Mouse (Mus musculus) embryonic facial prominence, embryonic 13.5 days (tissue): Measurements from ENCODE around the gene Zfp277. TPM values are rescaled to one million over a fixed set of nuclear protein-coding genes. Genes with fewer than 3 reads are reported as not detected.

Experiments used
- ATAC-seq: fragments of 200-750 bp; cut with Nextera tagmentation; 2 replicates; pipeline ENCODE4 v1.8.0; 2017; ENCODE audit warnings: low read depth; ENCODE audit not compliant: insufficient number of reproducible peaks, insufficient read depth, low FRiP score, low TSS enrichment
- H3K27ac ChIP-seq: fragments of 300-500 bp; sonication (generic); 2 replicates; pipeline ENCODE4 v1.5.1; 2015; ENCODE audit warnings: moderate library complexity, mild to moderate bottlenecking, inconsistent platforms
- H3K27me3 ChIP-seq: fragments of 300-500 bp; sonication (generic); 2 replicates; pipeline ENCODE4 v1.6.1; 2015; ENCODE audit warnings: mild to moderate bottlenecking, inconsistent platforms
- H3K36me3 ChIP-seq: fragments of 300-500 bp; sonication (generic); 2 replicates; pipeline ENCODE4 v1.6.1; 2015; ENCODE audit warnings: mild to moderate bottlenecking, inconsistent platforms
- H3K4me1 ChIP-seq: fragments of 300-500 bp; sonication (generic); 2 replicates; pipeline ENCODE4 v1.6.1; 2015; ENCODE audit warnings: inconsistent platforms
- H3K4me2 ChIP-seq: fragments of 300-500 bp; sonication (generic); 2 replicates; pipeline ENCODE4 v1.6.1; 2015; ENCODE audit warnings: moderate library complexity, mild to moderate bottlenecking, inconsistent platforms
- H3K4me3 ChIP-seq: fragments of 300-500 bp; sonication (generic); 2 replicates; pipeline ENCODE4 v1.5.1; 2015; ENCODE audit warnings: mild to moderate bottlenecking, inconsistent platforms
- H3K9ac ChIP-seq: fragments of 300-500 bp; sonication (generic); 2 replicates; pipeline ENCODE4 v1.6.1; 2015; ENCODE audit warnings: mild to moderate bottlenecking, inconsistent platforms
- H3K9me3 ChIP-seq: fragments of 300-500 bp; sonication (generic); 2 replicates; pipeline ENCODE4 v1.6.1; 2016; ENCODE audit warnings: inconsistent platforms
- WGBS: fragments of 180-500 bp; shearing (Covaris S2); methylation state at CpG from one replicate; pipeline ENCODE4 v1.1.7; 2015; ENCODE audit warnings: mixed read lengths; 5-methylcytosine and 5-hydroxymethylcytosine counted together
- polyA plus RNA-seq: library from polyadenylated mRNA; unstranded; fragments of >200 nt; fragmentation: Nextera tagmentation; extraction: Ambion mirVana; gene quantifications from 2 replicates; pipeline ENCODE4 v1.2.1, GENCODE M21; 2015

The Zfp277 gene
- polyA plus RNA-seq = 37.9 and 39.3 TPM in 2 replicates

GRCm38 (mm10) chr12:40445648-40446449 is at the start of gene Zfp277, which contains the start of gene Dock4:
Zfp277 (minus strand) TSS chr12:40445902.
Dock4 (plus strand) TSS chr12:40445952.
- peak; percentile 100 for ATAC-seq
- under 1% methylated on average over 80 of the region's 80 CpGs for WGBS
- H3K9me3 ChIP-seq = no peaks in the 10 kb centered on the region
- H3K27me3 ChIP-seq = no peaks in the 10 kb centered on the region
- peak within 1 kb of the TSS; percentile 91 for H3K27ac ChIP-seq
- no peaks in the 10 kb centered on the region for H3K36me3 ChIP-seq
- H3K4me2 ChIP-seq = peak within 1 kb of the TSS; percentile 90
- peak within 1 kb of the TSS; percentile 84 for H3K4me3 ChIP-seq
- H3K9ac ChIP-seq = peak within 1 kb of the TSS; percentile 89
- H3K4me1 ChIP-seq = peaks cover 28% of the 10 kb centered on the region

GRCm38 (mm10) chr12:40486047-40486837 is 40.5 kb upstream of the Zfp277 start:
- Histone ChIP-seq H3K4me3 (no peak overlapping the region), H3K4me2 (no peak overlapping the region), H3K9me3 (no peaks in the 10 kb centered on the region), H3K36me3 (no peaks in the 10 kb centered on the region), H3K27me3 (no peaks in the 10 kb centered on the region), H3K9ac (no peak overlapping the region), H3K4me1 (peaks cover 19% of the 10 kb centered on the region), H3K27ac (no peak overlapping the region)
- WGBS = 58% methylated on average over 12 of the region's 12 CpGs
- no peak for ATAC-seq

- Histone ChIP-seq H3K9me3 (no peaks in the 10 kb centered on the region), H3K27ac (no peak overlapping the region), H3K36me3 (no peaks in the 10 kb centered on the region), H3K27me3 (no peaks in the 10 kb centered on the region), H3K4me2 (no peak overlapping the region), H3K4me3 (no peak overlapping the region), H3K9ac (no peak overlapping the region), H3K4me1 (peaks cover 14% of the 10 kb centered on the region)
- ATAC-seq = no peak
- WGBS = 89% methylated on average over 1 of the region's 1 CpGs
Measured at GRCm38 (mm10) chr12:40485210-40485609, 39.5 kb upstream of the Zfp277 start.

DNA sequence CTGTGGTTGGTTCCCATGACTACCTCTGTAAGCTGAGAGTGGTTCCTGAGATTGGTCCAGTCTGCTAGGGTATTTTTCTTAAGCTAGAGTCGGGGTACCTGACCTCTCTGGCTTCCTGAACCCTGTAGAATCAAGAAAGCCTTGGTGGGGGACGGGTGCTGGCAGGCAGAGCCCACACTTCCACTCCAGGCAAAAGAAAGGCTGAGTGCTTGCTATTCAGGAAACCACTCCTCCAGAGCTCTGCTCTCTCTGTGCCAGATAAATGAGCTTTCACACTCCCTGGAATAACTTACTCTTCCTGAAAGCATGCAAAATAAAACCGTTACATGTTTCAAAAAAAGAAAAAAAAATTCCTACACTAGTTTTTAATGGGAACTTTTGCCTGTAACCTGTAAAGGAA is 38.5 kb upstream of the Zfp277 start:
- Histone ChIP-seq H3K4me1 (peaks cover 14% of the 10 kb centered on the region), H3K9me3 (no peaks in the 10 kb centered on the region), H3K4me2 (no peak overlapping the region), H3K27ac (no peak overlapping the region), H3K4me3 (no peak overlapping the region), H3K9ac (no peak overlapping the region), H3K36me3 (no peaks in the 10 kb centered on the region), H3K27me3 (no peaks in the 10 kb centered on the region)
- no peak for ATAC-seq
- 24% methylated on average over 3 of the region's 3 CpGs for WGBS

DNA sequence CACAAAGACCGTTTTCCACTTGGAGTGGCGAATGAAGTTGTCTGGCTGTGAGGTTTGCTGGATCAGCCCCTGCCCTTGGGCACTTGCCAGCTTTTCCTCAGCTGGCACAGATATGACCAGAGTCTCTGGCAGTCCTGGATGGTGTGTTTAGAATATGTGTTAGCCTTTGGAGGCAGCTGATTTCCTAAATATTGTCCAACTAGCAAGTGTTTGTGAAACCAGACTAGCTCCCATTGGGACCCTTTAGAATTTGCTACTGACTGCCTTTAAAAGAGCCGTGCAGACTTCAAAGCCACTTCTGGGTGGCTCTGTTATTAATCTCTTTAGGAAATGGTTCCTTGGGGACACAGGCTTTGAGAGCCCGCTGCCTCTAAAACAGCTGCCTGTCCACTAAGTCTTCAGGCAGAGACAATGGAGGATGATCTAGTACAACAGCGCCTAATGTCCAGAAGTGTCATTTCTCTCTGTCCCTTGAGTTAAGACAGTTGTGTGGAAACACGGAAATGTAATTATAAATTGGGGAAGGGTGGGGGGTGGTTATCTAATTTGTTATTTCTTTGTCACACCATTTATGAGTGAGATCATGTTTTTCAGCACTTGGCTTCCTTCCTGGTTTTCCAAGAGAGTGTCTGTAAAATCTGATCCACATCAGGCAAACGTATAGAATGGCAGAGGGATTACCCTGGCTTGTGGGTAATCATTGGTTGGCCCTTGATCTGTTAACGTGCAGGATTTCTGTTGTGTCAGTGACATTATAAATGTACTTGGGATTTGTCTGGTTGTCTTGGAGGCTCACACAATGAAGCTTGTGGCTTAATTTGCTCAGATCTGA is 32.1 kb upstream of the Zfp277 start:
- Histone ChIP-seq H3K27me3 (no peaks in the 10 kb centered on the region), H3K4me2 (no peak overlapping the region), H3K9ac (no peak overlapping the region), H3K27ac (no peak overlapping the region), H3K4me3 (no peak overlapping the region), H3K4me1 (peaks cover 17% of the 10 kb centered on the region), H3K36me3 (no peaks in the 10 kb centered on the region), H3K9me3 (no peaks in the 10 kb centered on the region)
- ATAC-seq = no peak
- 41% methylated on average over 8 of the region's 8 CpGs for WGBS

GRCm38 (mm10) chr12:40473709-40474108 is 28.0 kb upstream of the Zfp277 start:
- H3K4me3 ChIP-seq = no peak overlapping the region
- WGBS = 22% methylated on average over 2 of the region's 2 CpGs
- H3K9me3 ChIP-seq = no peaks in the 10 kb centered on the region
- H3K27ac ChIP-seq = no peak overlapping the region
- no peak overlapping the region for H3K4me2 ChIP-seq
- no peaks in the 10 kb centered on the region for H3K36me3 ChIP-seq
- no peaks in the 10 kb centered on the region for H3K27me3 ChIP-seq
- H3K9ac ChIP-seq = no peak overlapping the region
- H3K4me1 ChIP-seq = peaks cover 33% of the 10 kb centered on the region
- no peak for ATAC-seq

DNA sequence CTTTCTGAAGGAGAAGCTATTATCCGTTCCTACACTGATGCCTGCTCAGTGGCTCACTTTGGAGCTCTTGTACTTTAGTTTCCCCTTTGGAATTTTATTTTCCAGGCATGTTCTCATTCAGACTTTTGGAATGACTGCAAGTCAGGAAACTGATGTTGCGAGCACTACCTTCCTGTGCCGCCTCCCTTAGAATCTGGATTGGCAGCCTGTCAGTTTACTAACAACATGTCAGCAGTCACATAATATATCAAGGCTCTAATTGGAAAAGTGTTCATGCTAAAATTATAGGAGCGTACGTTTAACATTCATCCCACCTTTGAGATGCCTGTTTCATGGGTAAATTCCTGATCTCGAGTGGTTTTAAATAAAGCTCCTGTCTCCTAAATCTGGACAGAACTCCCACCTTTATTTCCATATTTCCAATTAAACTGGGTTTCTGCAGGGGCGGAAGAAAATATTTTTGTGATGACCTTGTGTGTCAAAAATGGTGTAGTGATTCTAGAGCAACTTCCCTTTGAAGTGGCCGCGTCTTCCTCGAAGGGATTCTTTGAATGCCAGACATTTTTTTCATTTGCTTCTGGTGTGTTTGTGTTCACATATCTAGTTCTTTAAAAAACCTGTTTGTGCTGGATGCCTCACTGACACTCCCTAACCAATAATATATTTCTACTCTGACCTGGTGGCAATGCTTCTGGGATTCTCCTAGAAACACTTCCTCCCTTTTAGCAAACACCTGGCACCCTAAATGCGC is 26.1 kb upstream of the Zfp277 start:
- 41% methylated on average over 11 of the region's 11 CpGs for WGBS
- no peak for ATAC-seq
- H3K27me3 ChIP-seq = no peaks in the 10 kb centered on the region
- H3K9ac ChIP-seq = no peak overlapping the region
- peaks cover 23% of the 10 kb centered on the region for H3K4me1 ChIP-seq
- no peaks in the 10 kb centered on the region for H3K9me3 ChIP-seq
- no peaks in the 10 kb centered on the region for H3K36me3 ChIP-seq
- H3K27ac ChIP-seq = no peak overlapping the region
- H3K4me2 ChIP-seq = peak overlapping the region; percentile 29
- H3K4me3 ChIP-seq = no peak overlapping the region

DNA sequence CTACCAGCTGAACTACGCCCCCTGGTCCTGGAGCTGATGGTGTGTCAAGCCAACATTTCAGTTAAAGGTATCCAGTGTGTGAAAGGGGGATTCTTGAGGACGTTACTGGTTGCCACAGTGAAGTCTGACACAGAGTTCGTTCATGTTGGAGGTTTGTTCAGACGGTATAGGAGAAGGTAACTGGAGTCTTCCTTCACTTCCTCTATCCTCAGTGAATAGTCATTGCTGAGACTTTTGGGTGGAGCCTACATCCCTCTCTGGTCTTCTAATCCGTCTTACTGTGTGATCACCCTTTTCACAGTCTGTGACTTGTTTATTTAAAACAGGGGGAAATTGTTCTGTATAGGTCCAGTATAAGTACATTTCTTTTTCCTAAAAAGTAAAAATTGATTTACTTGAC is 23.3 kb upstream of the Zfp277 start:
- WGBS = 78% methylated on average over 5 of the region's 5 CpGs
- no peak overlapping the region for H3K9ac ChIP-seq
- no peak overlapping the region for H3K4me2 ChIP-seq
- H3K4me1 ChIP-seq = peaks cover 26% of the 10 kb centered on the region
- no peaks in the 10 kb centered on the region for H3K9me3 ChIP-seq
- H3K4me3 ChIP-seq = no peak overlapping the region
- no peaks in the 10 kb centered on the region for H3K36me3 ChIP-seq
- ATAC-seq = no peak
- no peaks in the 10 kb centered on the region for H3K27me3 ChIP-seq
- H3K27ac ChIP-seq = no peak overlapping the region

DNA sequence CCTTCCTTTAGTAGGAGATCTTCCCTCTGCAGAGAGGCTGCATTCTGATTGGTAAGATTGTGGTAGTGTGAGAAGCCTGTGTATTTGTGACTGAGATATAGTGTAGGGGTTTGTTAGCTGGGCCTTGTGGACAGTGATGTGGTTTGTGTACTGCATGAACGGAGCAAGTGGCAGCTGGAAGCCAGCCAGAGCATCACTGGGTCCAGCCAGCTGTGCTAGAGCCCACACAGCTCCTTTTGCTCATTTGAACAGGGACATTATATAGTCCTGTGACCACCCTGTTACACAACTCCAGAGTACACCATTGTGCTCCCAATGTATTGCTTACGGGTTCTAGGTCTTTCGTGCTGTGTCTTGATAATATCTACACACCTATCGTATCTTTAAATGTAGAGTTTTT is 22.5 kb upstream of the Zfp277 start:
- Histone ChIP-seq H3K36me3 (no peaks in the 10 kb centered on the region), H3K4me1 (peaks cover 26% of the 10 kb centered on the region), H3K4me2 (no peak overlapping the region), H3K9me3 (no peaks in the 10 kb centered on the region), H3K4me3 (no peak overlapping the region), H3K27me3 (no peaks in the 10 kb centered on the region), H3K27ac (no peak overlapping the region), H3K9ac (no peak overlapping the region)
- no peak for ATAC-seq
- WGBS = 85% methylated on average over 4 of the region's 4 CpGs

DNA sequence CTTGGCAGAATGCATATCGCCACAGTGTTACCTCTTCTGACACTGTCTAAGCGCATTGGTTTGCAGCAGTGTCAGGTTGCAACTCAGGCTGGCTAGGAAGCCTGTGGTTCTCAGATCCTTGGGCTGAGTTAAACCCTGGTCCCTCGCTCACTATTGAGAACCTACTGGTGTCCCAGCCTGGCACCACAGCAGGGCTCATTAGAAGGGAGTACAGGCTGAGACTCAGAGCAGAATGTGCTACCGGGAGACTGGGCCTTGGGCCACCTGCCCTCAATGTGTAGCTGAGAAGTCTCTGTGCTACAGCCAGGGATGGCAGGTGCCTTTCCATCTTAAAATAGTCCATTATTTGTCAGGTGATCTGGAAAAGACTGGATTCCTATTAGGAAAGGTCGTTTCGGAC is 18.6 kb upstream of the Zfp277 start:
- ATAC-seq = peak; percentile 37; the same call in 1 of the 2 replicates
- Histone ChIP-seq H3K27ac (no peak overlapping the region), H3K27me3 (no peaks in the 10 kb centered on the region), H3K9me3 (no peaks in the 10 kb centered on the region), H3K4me2 (no peak overlapping the region), H3K9ac (no peak overlapping the region), H3K4me1 (peaks cover 18% of the 10 kb centered on the region), H3K4me3 (no peak overlapping the region), H3K36me3 (no peaks in the 10 kb centered on the region)
- WGBS = 54% methylated on average over 6 of the region's 6 CpGs

GRCm38 (mm10) chr12:40463828-40464227 is 18.1 kb upstream of the Zfp277 start:
- H3K4me3 ChIP-seq = no peak overlapping the region
- no peak overlapping the region for H3K4me2 ChIP-seq
- H3K27me3 ChIP-seq = no peaks in the 10 kb centered on the region
- H3K9me3 ChIP-seq = no peaks in the 10 kb centered on the region
- peaks cover 18% of the 10 kb centered on the region for H3K4me1 ChIP-seq
- H3K27ac ChIP-seq = no peak overlapping the region
- no peaks in the 10 kb centered on the region for H3K36me3 ChIP-seq
- no peak overlapping the region for H3K9ac ChIP-seq
- ATAC-seq = no peak
- WGBS = 60% methylated on average over 2 of the region's 2 CpGs
